Comparison of ENCODE assay signal across 28 mouse cellular contexts in genomic region chr17:89009117-89009516, GRCm38 (mm10).
"Had no signal": no experiment of that assay in that cellular context is flagged by ENCODE, and none has a peak within 500 bp of the region (broad histone marks: within the 10 kb centered on the region; RNA-seq: fewer than 3 reads in every experiment).

No protein-coding gene starts in this region.

- H3K4me3 ChIP-seq: embryonic facial prominence, embryonic 10.5 days; embryonic facial prominence, embryonic 12.5 days; embryonic facial prominence, embryonic 13.5 days; embryonic facial prominence, embryonic 15.5 days; erythroblast, embryonic 14.5 days; forebrain, embryonic 10.5 days; forebrain, embryonic 12.5 days; forebrain, embryonic 13.5 days; forebrain, embryonic 15.5 days; gastrocnemius, adult 2 months had no signal

- DNase-seq: cerebellum, adult 18-20 months; cerebellum, adult 2 months; cerebellum, adult 8-10 months; cerebellum, adult 9-10 months; cerebellum, adult 9-11 months; cerebellum, postnatal 10 days; cerebellum, postnatal 14 days; cerebellum, postnatal 25 days; cerebellum, postnatal 36 days; embryo, embryonic 11 days; forebrain, postnatal 0 days; gastrocnemius, adult 2 months; gastrocnemius, postnatal 10 days; gastrocnemius, postnatal 14 days; gastrocnemius, postnatal 25 days; gastrocnemius, postnatal 36 days; heart, adult 11 months had no signal

- H3K36me3 ChIP-seq: embryonic facial prominence, embryonic 10.5 days; embryonic facial prominence, embryonic 12.5 days; embryonic facial prominence, embryonic 13.5 days; embryonic facial prominence, embryonic 15.5 days; forebrain, embryonic 10.5 days; forebrain, embryonic 12.5 days; forebrain, embryonic 15.5 days had no signal

- H3K9ac ChIP-seq: embryonic facial prominence, embryonic 12.5 days; embryonic facial prominence, embryonic 13.5 days; embryonic facial prominence, embryonic 15.5 days; forebrain, embryonic 12.5 days; forebrain, embryonic 13.5 days; forebrain, embryonic 15.5 days; forebrain, postnatal 0 days had no signal

- H3K9me3 ChIP-seq: embryonic facial prominence, embryonic 10.5 days; embryonic facial prominence, embryonic 12.5 days; embryonic facial prominence, embryonic 13.5 days; embryonic facial prominence, embryonic 15.5 days; forebrain, embryonic 10.5 days; forebrain, embryonic 12.5 days; forebrain, embryonic 13.5 days; forebrain, embryonic 15.5 days had no signal

- ATAC-seq: forebrain, embryonic 14.5 days; forebrain, embryonic 15.5 days; forebrain, embryonic 16.5 days had no signal

- H3K27me3 ChIP-seq: embryonic facial prominence, embryonic 12.5 days; embryonic facial prominence, embryonic 13.5 days; embryonic facial prominence, embryonic 15.5 days; forebrain, embryonic 12.5 days; forebrain, embryonic 13.5 days; forebrain, embryonic 15.5 days had no signal

- H3K4me1 ChIP-seq: embryonic facial prominence, embryonic 10.5 days; embryonic facial prominence, embryonic 12.5 days; embryonic facial prominence, embryonic 13.5 days; embryonic facial prominence, embryonic 15.5 days; forebrain, embryonic 10.5 days; forebrain, embryonic 12.5 days; forebrain, embryonic 13.5 days; forebrain, embryonic 15.5 days had no signal

- H3K27ac ChIP-seq: embryonic facial prominence, embryonic 10.5 days; embryonic facial prominence, embryonic 12.5 days; embryonic facial prominence, embryonic 13.5 days; embryonic facial prominence, embryonic 15.5 days; forebrain, embryonic 10.5 days; forebrain, embryonic 12.5 days; forebrain, embryonic 13.5 days; forebrain, embryonic 15.5 days; gastrocnemius, adult 2 months had no signal

- H3K4me2 ChIP-seq: embryonic facial prominence, embryonic 12.5 days; embryonic facial prominence, embryonic 13.5 days; embryonic facial prominence, embryonic 15.5 days; forebrain, embryonic 12.5 days; forebrain, embryonic 13.5 days; forebrain, embryonic 15.5 days had no signal
